Mouse (Mus musculus) lung, adult 2 months (tissue): ENCODE measurements around the gene Rps12.
"Not testable (repeated sequence)": the region's sequence is repeated elsewhere in the genome, so short reads cannot be mapped to it uniquely, and the experiment has no call there.

Experiments
- CTCF ChIP-seq: fragments of 200-500 bp; IDR thresholded peaks from 2 replicates; pipeline ENCODE4 v1.5.1; 2011; ENCODE audit warnings: mild to moderate bottlenecking, low read length, control low read depth; ENCODE audit not compliant: insufficient read depth
- POLR2A ChIP-seq: fragments of 200-500 bp; IDR thresholded peaks from 2 replicates; pipeline ENCODE4 v1.6.1; 2011; ENCODE audit warnings: low read depth, mild to moderate bottlenecking, control low read depth, low read length, borderline replicate concordance; ENCODE audit errors: extremely low read depth

- TF ChIP-seq CTCF, POLR2A: not testable (repeated sequence)
Observed at GRCm38 (mm10) chr10:23785599-23785998, 1.5 kb downstream of the Rps12 start.
